Mouse (Mus musculus) heart, postnatal 4 days (tissue): ENCODE data around the gene Sgsm1. TPM values are rescaled to one million over a fixed set of nuclear protein-coding genes. Genes with fewer than 3 reads are reported as not detected.
A peak's percentile ranks its signal among the peaks of the same experiment; 100 is the strongest.
"Not testable (repeated sequence)": the region's sequence is repeated elsewhere in the genome, so short reads cannot be mapped to it uniquely, and the experiment has no call there.

Source experiments
- DNase-seq: peaks from one replicate; pipeline ENCODE4 v3.0.0; 2021
- total RNA-seq, 2 experiments: library from RNA; stranded (reverse); gene quantifications; 2 replicates each; pipeline ENCODE4 v1.2.3; 2021

Sgsm1 gene
- total RNA-seq: under 1 TPM; 0.77 to 0.86 TPM

DNA sequence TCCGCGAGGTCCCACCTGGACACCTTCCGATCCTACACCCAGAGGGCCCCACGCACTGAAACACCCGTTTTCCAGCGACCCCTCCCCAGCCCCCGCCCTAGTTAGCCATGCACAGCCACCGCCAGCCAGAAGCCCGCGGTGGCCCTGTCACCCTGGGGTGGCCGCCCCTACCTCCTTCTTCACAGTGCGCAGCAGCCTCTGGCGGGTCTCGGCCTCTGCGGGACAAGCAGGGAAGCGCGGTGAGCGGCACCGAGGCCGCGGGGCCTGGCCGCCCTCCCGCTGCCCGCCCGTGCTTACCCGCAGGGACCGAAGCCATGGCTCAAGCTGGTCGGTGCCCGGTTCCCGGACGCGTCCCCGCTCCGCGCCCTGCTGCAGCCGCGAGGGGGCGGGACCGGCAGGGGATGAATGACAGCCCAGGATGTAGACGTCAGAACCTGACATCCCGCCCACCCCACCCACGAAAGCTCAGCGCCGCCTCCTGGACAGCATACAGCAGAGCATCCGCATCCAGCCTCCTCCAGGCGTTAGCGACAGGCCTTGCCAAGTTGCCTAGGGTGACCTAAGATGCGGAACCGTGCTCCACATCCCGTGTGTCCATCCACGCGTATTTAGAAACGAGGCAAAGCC, at the start of gene Sgsm1:
Gene Sgsm1 (minus strand): TSS at position 410 of the 627 bp plus-strand sequence.
- DNase-seq: peak; percentile 80

DNA sequence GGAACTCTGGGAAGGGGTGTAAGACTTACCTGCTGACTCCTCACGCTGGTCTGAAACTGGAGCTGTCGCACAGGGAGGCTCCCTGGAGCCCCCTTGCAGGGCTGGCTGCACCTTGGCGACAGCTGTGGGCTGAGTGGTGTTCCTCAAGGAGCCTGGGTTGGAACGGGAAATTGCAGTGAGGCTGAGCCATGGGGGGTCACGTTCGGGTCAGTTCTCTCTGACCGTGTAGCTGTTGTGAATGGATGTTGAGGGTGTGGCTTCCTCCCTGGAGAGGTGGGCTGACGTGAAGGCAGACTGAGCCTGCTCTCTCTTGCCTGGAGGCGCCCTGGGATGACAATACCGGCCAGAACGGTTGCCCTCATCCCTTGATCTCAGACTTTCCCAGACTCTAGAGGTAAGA, 48.2 kb upstream of the Sgsm1 start:
- peak; percentile 28 for DNase-seq

GRCm38 (mm10) chr5:113357656-113358055, 47.1 kb upstream of the Sgsm1 start:
- DNase-seq: no peak

DNA sequence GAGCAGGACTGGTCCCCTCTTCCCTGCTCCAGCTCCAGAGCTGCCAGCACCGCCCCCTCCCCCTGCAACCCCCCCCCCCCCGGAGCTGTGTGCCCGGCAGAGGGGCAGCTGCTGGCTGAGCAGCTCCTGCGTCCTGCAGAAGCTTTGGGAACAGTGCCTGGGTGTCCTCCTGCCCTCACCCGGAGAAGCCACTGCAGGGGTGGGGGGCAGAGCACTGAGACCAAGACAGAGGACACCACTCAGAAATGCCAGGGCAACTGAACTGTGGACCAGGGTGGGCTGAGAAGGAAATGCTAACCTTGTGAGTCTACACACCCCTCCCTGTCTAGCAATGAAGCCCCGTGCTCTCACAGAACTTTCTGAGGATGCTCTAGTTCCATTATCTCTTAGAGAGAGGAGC, 46.6 kb upstream of the Sgsm1 start, which contains the start of gene Aym1:
Gene Aym1 (plus strand): TSS at position 109 of the 400 bp plus-strand sequence.
- no peak for DNase-seq

GRCm38 (mm10) chr5:113354311-113354710, 43.7 kb upstream of the Sgsm1 start:
- no peak for DNase-seq

DNA sequence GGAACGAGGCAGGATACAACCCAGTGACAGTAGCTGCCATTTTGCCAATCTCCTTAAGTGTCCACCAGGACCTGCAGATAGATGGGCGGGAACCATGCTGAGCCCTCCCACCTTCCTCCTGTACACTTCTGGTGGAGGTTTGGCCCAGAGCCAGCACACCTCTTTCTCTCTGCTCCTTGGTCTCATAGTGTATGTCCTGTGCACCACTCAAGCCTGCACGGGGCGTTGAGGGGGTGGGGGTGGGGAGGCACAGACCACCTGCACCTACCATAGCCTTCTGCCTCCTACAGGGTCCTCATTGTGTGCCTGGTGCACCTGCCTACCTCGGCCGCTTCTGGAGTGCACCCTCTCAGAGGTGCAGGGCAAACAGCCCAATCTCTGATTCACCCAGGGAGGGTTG, 42.0 kb upstream of the Sgsm1 start:
- DNase-seq: no peak

- DNase-seq: no peak
These were observed 41.2 kb upstream of the Sgsm1 start for GRCm38 (mm10) chr5:113351768-113352167.

GRCm38 (mm10) chr5:113349810-113350209, 39.2 kb upstream of the Sgsm1 start:
- no peak for DNase-seq

DNA sequence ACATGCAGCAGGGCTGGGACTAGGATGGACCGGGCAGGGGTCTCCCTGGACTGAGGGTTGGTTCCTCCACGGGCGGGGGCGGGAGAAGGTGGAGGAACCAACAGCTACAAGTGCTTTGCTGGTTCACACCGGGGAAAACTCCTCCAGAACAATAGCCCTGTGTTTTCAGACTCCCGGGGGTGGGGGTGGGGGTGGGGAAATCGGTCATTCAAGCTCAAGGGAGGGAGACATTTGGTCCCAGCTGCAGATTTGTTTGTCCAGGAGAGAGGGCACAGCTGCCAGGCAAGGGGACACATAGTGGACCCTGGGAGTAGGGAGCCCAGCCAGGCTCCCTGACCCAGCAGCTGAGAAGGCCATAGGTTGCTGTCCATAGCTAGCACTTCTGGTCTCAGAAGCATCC, 38.6 kb upstream of the Sgsm1 start:
- no peak for DNase-seq

- peak; percentile 17 for DNase-seq
These were observed 38.0 kb upstream of the Sgsm1 start for GRCm38 (mm10) chr5:113348597-113348996.

- no peak for DNase-seq
These were observed 37.0 kb upstream of the Sgsm1 start for GRCm38 (mm10) chr5:113347593-113347992.

DNA sequence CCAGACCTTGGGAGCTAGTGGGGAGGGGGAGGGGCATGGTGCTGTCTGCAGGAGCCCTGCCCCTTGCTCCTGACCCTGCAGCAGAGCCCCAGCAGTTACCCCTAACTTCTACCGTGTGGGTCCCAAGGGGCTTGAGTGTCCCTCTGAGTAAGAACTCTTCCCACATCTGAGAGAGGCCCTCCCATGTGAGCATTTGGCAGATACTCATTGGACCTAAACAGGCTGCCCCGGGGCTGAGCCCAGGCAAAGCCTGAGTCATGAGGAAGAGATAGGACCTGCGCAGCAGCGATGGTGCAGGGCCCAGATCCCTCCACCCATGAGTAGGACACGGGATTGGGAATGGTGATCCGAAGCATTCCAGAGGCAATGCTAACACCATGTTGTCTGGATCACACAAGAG, 36.1 kb upstream of the Sgsm1 start:
- not testable (repeated sequence) for DNase-seq

DNA sequence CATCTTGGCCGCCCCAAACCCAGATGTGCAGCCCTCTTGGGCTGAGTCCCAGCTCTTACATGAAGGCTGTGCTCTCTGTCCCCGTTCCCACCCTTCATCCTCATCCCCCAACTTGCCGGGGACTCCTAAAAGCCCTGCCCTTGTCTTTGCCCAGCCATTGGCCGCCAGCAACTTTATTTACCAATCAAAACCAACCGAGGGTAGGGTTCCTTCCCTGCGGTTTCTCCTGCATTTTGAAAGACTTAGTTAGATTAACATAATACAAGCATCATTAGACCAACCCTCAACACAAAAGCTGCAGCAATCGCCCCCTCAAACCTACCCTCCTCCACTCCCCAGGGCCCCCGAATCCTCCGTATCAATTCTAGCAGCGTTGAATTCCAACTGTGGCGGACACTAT, 35.2 kb upstream of the Sgsm1 start:
- no peak for DNase-seq

DNA sequence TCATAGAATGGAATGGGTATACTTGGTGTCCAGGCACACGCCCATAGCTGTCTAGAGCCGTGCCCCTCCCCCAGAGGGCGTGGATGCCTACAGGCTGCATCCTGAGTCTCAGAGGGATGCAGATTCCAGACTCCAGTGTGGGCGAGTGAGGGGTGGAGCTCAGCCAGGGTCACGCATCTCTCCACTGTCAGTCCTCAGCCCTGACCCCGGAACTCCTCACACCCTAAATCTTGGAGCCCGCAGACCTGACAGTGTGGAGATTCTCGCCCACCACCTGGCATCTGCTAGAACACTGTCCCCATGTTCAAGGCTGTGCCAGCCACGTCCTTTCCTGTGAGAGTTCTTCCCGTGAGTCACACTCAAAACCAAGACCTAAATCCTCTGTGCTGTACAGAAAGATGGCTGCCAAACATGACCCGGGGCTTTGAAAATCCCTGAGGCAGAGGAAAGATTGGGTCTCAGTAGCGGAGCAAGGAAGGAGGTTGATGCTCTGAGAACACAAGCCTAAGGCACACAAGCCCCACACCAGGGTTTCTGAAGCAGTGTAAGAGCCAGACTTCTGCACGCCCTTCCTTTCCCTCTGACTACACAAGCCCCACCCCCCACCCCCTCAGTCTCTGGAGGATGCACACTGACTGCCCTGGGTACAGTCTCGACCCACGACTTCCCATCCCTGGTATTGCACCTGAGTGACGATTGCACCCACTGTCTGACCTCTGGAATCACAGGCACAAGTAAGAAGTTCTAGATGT, 34.2 kb upstream of the Sgsm1 start:
- DNase-seq: no peak

- no peak for DNase-seq
These were observed 25.7 kb upstream of the Sgsm1 start for GRCm38 (mm10) chr5:113336281-113336680.

DNA sequence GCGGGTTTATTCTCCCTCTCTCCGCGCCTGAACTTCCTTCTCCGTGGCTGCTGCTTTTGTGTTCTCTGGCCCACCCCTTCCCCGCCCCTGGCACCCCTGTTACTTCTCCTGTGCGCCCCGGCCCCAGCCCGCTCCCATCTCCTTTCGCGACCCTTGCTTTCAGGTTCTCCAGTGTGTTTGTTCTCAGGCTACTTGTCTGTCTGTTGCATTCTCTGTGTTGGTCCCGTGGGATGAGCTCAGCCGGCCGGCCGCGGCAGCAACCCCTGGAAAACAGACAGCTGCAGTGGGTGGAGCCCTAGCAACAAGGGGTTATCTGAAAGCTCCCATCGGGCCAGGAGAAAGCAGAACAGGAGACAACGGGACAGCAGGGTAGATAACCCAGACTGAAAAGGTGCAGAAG, 25.1 kb upstream of the Sgsm1 start:
- DNase-seq: peak; percentile 32

DNA sequence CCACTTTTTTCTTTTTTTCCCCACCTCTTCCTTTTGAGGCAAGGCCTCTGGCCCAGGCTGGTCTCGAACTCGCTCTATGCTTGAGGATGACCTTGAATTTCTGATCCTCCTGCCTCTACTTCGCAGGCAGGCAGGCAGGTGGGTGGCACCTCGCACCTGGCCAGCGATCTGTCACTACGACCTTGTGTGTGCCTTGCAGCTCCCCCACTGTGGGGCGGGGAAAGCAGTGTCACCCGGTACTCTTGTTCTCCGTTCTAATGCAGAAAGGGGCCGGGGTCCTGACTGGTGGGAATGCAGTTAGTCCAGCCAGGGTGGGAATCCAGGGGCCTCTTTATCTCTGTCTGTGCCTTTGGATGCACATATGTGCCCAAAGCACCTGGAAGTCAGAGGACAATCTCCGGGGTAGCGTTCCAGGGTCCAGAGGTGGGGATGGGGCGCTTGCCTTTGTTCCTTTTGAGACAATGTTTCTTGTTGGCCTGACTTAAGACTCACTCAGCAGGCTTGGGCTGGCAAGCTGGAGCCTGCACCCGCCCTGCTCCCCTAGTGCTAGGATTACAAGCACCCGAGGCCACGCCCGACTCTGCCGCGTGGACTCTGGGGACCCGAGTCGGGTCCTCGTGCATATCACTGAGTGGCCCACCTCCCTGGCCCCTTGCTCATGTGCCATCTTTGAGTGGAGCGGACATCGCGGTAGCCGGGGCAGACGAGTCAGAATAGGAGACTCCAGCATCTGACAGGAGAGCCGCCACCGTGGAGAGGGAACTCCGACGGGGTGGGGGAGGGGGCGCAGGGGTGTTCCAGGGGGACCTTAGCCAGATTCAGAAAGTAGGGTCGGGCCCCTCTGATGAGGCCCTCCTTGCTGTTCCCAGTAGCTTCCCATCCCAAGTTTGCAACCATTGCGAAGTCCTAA, 24.3 kb upstream of the Sgsm1 start:
- DNase-seq: no peak

GRCm38 (mm10) chr5:113332899-113333298, 22.3 kb upstream of the Sgsm1 start:
- DNase-seq: no peak

- DNase-seq: peak; percentile 39
These were observed 21.7 kb upstream of the Sgsm1 start for GRCm38 (mm10) chr5:113332239-113332638.

GRCm38 (mm10) chr5:113330202-113330601, 19.6 kb upstream of the Sgsm1 start:
- no peak for DNase-seq

GRCm38 (mm10) chr5:113329463-113329862, 18.9 kb upstream of the Sgsm1 start:
- DNase-seq: no peak

DNA sequence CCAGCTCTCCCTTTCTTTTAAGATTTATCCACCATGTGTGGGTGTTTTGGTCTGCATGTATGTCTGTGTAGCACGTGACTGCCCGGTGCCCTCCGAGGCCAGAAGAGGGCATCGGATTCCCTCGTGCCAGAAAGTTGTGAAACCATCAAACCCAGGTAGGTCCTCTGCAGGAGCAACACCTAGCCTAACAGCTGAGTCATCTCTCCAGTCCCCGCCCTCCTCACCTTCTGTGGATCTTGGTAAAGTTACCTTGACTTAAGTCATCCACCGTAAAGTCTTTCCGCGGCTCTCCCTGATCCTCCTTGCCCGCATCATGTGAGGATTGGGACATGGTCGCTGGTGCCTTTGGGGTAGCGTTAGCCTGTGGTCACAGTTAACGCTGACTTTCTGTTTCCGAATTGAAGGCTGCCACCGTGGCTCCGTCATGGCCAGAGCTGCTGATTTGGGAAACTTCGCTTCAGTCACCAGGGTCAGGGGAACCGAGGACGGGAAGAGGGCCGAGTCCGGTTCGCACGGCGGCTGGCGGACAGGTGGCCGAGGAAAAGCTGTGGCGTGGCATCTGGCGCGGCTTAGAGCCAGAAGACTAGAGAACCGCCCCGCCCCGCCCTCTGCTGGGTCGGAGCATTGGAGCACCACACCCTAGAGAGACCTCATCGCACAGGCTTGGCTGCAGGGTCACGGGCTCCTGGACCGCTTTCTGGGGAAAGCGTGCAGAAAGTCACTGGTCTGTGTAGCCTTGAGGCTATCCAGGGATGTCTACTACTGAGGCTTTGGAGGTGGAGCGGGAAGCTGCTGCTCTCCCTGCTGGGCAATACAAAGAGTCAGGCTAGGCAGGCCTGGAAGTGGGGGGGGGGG, 13.4 kb upstream of the Sgsm1 start:
- DNase-seq: peak; percentile 28
